Mouse (Mus musculus) heart, embryonic 15.5 days (tissue): ENCODE results near the gene Aasdh. TPM values are rescaled to one million over a fixed set of nuclear protein-coding genes. Genes with fewer than 3 reads are reported as not detected.
A peak's percentile ranks its signal among the peaks of the same experiment; 100 is the strongest.

ENCODE experiments used
- ATAC-seq: fragments of 200-750 bp; cut with Nextera tagmentation; replicated peaks from 2 replicates; pipeline ENCODE4 v1.8.0; 2017; ENCODE audit warnings: low read depth, moderate TSS enrichment; ENCODE audit not compliant: insufficient number of reproducible peaks, insufficient read depth, low FRiP score
- H3K27ac ChIP-seq: fragments of 300-500 bp; sonication (generic); 2 replicates; pipeline ENCODE4 v1.5.1; 2015; ENCODE audit warnings: mild to moderate bottlenecking, inconsistent platforms
- H3K27me3 ChIP-seq: fragments of 300-500 bp; sonication (generic); 2 replicates; pipeline ENCODE4 v1.6.1; 2015; ENCODE audit warnings: inconsistent platforms
- H3K36me3 ChIP-seq: fragments of 300-500 bp; sonication (generic); 2 replicates; pipeline ENCODE4 v1.6.1; 2015; ENCODE audit warnings: mild to moderate bottlenecking, inconsistent platforms
- H3K4me1 ChIP-seq: fragments of 300-500 bp; sonication (generic); replicated peaks from 2 replicates; pipeline ENCODE4 v1.6.1; 2015; ENCODE audit warnings: inconsistent platforms
- H3K4me2 ChIP-seq: fragments of 300-500 bp; sonication (generic); 2 replicates; pipeline ENCODE4 v1.6.1; 2015; ENCODE audit warnings: inconsistent platforms, mild to moderate bottlenecking, moderate library complexity
- H3K4me3 ChIP-seq: fragments of 300-500 bp; sonication (generic); 2 replicates; pipeline ENCODE4 v1.5.1; 2015; ENCODE audit warnings: mild to moderate bottlenecking, inconsistent platforms
- H3K9ac ChIP-seq: fragments of 300-500 bp; sonication (generic); 2 replicates; pipeline ENCODE4 v1.6.1; 2015; ENCODE audit warnings: mild to moderate bottlenecking, inconsistent platforms
- H3K9me3 ChIP-seq: fragments of 300-500 bp; sonication (generic); replicated peaks from 2 replicates; pipeline ENCODE4 v1.6.1; 2016; ENCODE audit warnings: inconsistent platforms
- WGBS: fragments of 180-500 bp; shearing (Covaris S2); methylation state at CpG from one replicate; pipeline ENCODE4 v1.1.7; 2015; ENCODE audit warnings: mixed read lengths; 5-methylcytosine and 5-hydroxymethylcytosine counted together
- polyA plus RNA-seq: library from polyadenylated mRNA; unstranded; fragments of >200 nt; fragmentation: Nextera tagmentation; extraction: Ambion mirVana; gene quantifications from 2 replicates; pipeline ENCODE4 v1.2.1, GENCODE M21; 2015

The Aasdh gene
- polyA plus RNA-seq, 1 experiment from 2014 or later, result 14.1 TPM

DNA sequence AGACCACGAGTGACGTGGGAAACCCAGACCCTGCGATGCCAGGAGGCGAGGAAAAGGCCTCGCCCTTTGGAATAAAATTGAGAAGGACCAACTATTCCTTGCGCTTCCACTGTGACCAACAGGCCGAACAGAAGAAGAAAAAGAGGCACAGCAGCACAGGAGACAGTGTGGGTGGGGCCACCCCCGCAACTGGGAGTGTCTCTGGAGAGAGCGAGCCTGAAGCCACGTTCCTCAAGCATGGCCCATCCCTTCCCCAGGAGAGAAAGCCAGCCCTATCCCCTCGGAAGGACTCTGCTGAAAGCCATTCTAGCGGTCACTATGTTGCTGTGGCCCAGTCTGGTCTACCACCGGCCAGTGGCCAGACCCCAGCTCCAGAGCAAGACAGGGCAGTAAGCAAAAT is 46.9 kb downstream of the Aasdh start:
- H3K27me3 ChIP-seq, result peaks cover 20% of the 10 kb centered on the region
- no peaks in the 10 kb centered on the region for H3K9me3 ChIP-seq
- H3K36me3 ChIP-seq, result no peaks in the 10 kb centered on the region
- H3K4me2 ChIP-seq, result peak overlapping the region; percentile 98
- ATAC-seq, result peak; percentile 57; the same call in 1 of the 2 replicates
- WGBS, result 30% methylated on average over 13 of the region's 13 CpGs
- peak overlapping the region; percentile 78 for H3K27ac ChIP-seq
- H3K9ac ChIP-seq, result peak overlapping the region; percentile 64
- H3K4me3 ChIP-seq, result peak overlapping the region; percentile 65
- peaks cover 60% of the 10 kb centered on the region for H3K4me1 ChIP-seq

DNA sequence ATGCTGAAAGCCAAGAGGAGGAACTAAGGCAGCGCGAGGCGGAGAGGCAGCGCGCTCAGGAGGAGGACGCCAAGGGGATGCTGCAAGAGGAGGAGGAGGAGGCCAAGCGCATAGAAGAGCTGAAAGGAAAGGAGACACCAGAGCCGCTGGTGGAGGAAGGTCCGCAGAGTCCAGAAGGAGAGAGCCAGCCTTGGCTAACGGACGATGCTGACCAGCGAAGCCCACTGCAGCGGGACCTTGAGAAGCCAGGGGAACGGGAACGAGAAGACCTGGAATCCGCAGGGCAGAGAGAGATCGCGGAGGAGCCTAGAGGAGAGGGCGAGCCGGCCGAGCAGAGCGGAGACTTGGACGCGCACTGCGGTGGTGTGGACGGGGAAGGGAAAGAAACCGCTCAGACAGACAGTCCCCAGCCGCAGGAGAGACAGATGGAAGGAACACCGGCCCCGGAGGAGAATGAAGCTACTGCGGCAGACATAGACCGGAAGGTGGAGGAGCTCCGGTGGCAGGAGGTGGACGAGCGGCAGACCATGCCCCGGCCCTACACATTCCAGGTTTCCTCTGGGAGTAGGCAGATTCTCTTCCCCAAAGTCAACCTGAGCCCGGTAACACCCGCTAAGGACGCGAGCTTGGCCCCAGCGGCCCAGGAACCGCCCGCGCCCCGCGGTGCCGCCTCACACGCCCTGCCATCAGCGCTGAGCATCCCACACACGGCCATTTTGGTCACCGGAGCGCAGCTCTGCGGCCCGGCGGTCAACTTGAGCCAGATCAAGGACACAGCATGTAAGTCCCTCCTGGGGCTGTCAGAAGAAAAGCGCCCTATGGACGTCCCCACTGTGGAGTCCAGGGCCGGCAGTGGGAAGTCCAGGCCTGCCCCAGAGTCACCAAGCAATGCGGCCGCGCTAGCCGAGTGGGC is 48.0 kb downstream of the Aasdh start:
- 7% methylated on average over 62 of the region's 62 CpGs for WGBS
- peaks cover 52% of the 10 kb centered on the region for H3K4me1 ChIP-seq
- H3K36me3 ChIP-seq, result no peaks in the 10 kb centered on the region
- ATAC-seq, result 0 out of 2 replicates have a peak, but pooled peaks have one; percentile 7
- H3K4me3 ChIP-seq, result peak overlapping the region; percentile 65
- peak overlapping the region; percentile 78 for H3K27ac ChIP-seq
- H3K4me2 ChIP-seq, result peak overlapping the region; percentile 98
- H3K27me3 ChIP-seq, result peaks cover 20% of the 10 kb centered on the region
- H3K9me3 ChIP-seq, result no peaks in the 10 kb centered on the region
- H3K9ac ChIP-seq, result peak overlapping the region; percentile 64

DNA sequence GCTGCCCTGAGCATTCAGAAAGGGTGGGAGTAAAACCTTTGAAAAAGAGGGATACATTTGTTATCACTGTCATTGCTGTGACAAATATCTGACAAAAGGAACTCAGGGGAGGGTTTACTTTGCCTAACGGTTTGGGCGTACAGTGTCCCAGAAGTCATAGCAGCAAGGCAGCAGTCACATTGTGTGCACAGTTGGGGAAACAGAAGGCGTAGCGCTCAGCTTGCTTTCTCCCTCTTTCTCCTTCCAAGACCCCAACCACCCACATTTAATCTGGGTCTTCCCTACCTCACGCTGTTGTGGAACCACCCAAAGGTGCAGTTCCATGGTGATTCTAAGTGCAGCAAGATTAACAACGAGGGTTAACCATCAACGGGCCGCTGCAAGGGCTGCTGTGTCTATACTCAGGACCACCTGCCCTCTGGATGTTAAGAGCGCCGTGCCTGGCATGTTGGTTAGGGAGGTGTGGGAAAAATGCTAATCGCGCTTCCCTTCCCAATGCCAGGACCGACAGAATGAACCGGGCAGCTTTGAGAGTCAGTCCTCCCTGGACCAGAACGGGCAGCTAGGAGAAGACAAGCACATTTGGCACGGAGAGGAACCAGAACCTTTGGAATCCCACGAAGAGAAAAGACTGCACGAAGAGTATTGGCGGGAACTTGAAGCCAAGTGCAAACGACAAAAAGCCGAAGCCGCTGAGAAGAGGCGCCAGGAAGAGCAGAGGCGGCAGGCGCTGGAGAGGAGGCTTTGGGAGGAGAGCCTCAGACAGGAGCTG is 49.3 kb downstream of the Aasdh start:
- no peaks in the 10 kb centered on the region for H3K9me3 ChIP-seq
- no peak for ATAC-seq
- peak overlapping the region; percentile 64 for H3K9ac ChIP-seq
- no peaks in the 10 kb centered on the region for H3K36me3 ChIP-seq
- peak overlapping the region; percentile 98 for H3K4me2 ChIP-seq
- 17% methylated on average over 25 of the region's 25 CpGs for WGBS
- H3K27me3 ChIP-seq, result peaks cover 20% of the 10 kb centered on the region
- H3K27ac ChIP-seq, result 0 out of 2 replicates have a peak overlapping the region, but pooled peaks have one; percentile 2
- peaks cover 48% of the 10 kb centered on the region for H3K4me1 ChIP-seq
- H3K4me3 ChIP-seq, result peak overlapping the region; percentile 65

DNA sequence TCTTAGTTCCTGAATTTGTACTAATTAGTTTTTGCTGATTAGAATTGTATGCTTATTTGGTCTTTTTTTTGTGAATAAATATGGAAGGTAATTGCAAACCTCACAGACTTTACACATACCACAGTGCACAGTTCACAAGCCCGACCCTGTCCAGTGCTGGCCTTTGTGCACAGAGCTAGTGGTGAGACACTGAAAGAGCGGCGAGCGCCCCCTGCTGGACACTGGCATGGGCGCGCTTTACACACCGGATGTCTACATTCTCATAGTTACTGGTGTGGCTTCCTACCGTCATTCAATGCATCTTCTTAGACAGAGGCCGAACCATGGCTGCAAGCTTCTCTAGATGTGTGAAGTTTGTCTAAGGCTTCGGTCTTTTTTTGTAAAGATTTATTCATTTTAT is 51.8 kb downstream of the Aasdh start:
- Histone ChIP-seq H3K9me3 (no peaks in the 10 kb centered on the region), H3K27me3 (peaks cover 20% of the 10 kb centered on the region), H3K4me2 (no peak overlapping the region), H3K36me3 (no peaks in the 10 kb centered on the region), H3K27ac (no peak overlapping the region), H3K4me1 (peaks cover 31% of the 10 kb centered on the region), H3K9ac (no peak overlapping the region), H3K4me3 (no peak overlapping the region)
- ATAC-seq, result peak; percentile 70
- 14% methylated on average over 10 of the region's 10 CpGs for WGBS

GRCm38 (mm10) chr5:76851316-76851715 is 54.0 kb downstream of the Aasdh start:
- Histone ChIP-seq H3K4me1 (peaks cover 16% of the 10 kb centered on the region), H3K27ac (no peak overlapping the region), H3K9me3 (no peaks in the 10 kb centered on the region), H3K27me3 (0 out of 2 replicates have a peak, but pooled peaks cover 6% of the 10 kb centered on the region), H3K9ac (no peak overlapping the region), H3K4me2 (no peak overlapping the region), H3K4me3 (no peak overlapping the region), H3K36me3 (no peaks in the 10 kb centered on the region)
- WGBS, result 69% methylated on average over 4 of the region's 4 CpGs
- ATAC-seq, result no peak

- 85% methylated on average over 6 of the region's 6 CpGs for WGBS
- Histone ChIP-seq H3K36me3 (no peaks in the 10 kb centered on the region), H3K9me3 (no peaks in the 10 kb centered on the region), H3K27ac (no peak overlapping the region), H3K4me1 (peaks cover 17% of the 10 kb centered on the region), H3K27me3 (no peaks in the 10 kb centered on the region), H3K4me2 (no peak overlapping the region), H3K9ac (no peak overlapping the region), H3K4me3 (no peak overlapping the region)
- ATAC-seq, result no peak
Observed at GRCm38 (mm10) chr5:76847106-76847505, 58.2 kb downstream of the Aasdh start.

- ATAC-seq, result no peak
- H3K4me3 ChIP-seq, result no peak overlapping the region
- 61% methylated on average over 14 of the region's 14 CpGs for WGBS
Observed at GRCm38 (mm10) chr5:76844618-76845186, 60.6 kb downstream of the Aasdh start.

GRCm38 (mm10) chr5:76843851-76844419 is 61.4 kb downstream of the Aasdh start:
- Histone ChIP-seq H3K27me3 (no peaks in the 10 kb centered on the region), H3K4me2 (no peak overlapping the region), H3K4me3 (no peak overlapping the region), H3K9me3 (no peaks in the 10 kb centered on the region), H3K4me1 (peaks cover 10% of the 10 kb centered on the region), H3K9ac (no peak overlapping the region), H3K27ac (no peak overlapping the region), H3K36me3 (no peaks in the 10 kb centered on the region)
- ATAC-seq, result peak; percentile 39; the same call in 1 of the 2 replicates
- 65% methylated on average over 9 of the region's 9 CpGs for WGBS

More at GRCm38 (mm10) chr5:76844618-76845186, 60.6 kb downstream of the Aasdh start:
- Histone ChIP-seq H3K4me2 (no peak overlapping the region), H3K27ac (no peak overlapping the region), H3K36me3 (no peaks in the 10 kb centered on the region), H3K4me1 (peaks cover 14% of the 10 kb centered on the region), H3K9me3 (no peaks in the 10 kb centered on the region), H3K27me3 (no peaks in the 10 kb centered on the region), H3K9ac (no peak overlapping the region)

DNA sequence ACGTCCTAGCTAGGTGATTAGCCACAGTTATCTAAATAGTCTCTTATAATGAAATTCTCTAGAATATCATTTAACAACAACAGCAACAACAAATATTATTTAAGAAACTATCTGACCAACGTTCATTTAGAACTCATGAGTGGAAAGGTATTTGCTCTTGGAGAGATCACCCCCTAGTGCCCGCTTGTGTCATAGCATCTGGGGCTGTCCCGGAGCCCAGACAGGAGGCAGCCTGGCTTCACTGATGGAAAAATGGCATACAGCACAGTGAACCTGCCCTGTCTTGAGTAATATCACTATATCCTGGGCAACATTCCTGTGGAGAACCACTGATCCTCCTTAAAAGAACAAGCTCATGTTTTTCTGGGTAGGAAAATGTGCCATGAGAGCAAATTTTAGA is 61.9 kb downstream of the Aasdh start:
- H3K4me3 ChIP-seq, result no peak overlapping the region
- ATAC-seq, result no peak
- H3K4me2 ChIP-seq, result no peak overlapping the region
- H3K4me1 ChIP-seq, result peaks cover 10% of the 10 kb centered on the region
- no peaks in the 10 kb centered on the region for H3K36me3 ChIP-seq
- no peaks in the 10 kb centered on the region for H3K9me3 ChIP-seq
- no peak overlapping the region for H3K9ac ChIP-seq
- H3K27ac ChIP-seq, result no peak overlapping the region
- WGBS, result 12% methylated on average over 4 of the region's 4 CpGs
- no peaks in the 10 kb centered on the region for H3K27me3 ChIP-seq

GRCm38 (mm10) chr5:76841859-76842258 is 63.5 kb downstream of the Aasdh start:
- WGBS, result 82% methylated on average over 2 of the region's 2 CpGs
- H3K4me1 ChIP-seq, result peaks cover 10% of the 10 kb centered on the region
- H3K4me2 ChIP-seq, result no peak overlapping the region

GRCm38 (mm10) chr5:76839786-76840185 is 65.5 kb downstream of the Aasdh start:
- H3K4me3 ChIP-seq, result no peak overlapping the region
- H3K27me3 ChIP-seq, result no peaks in the 10 kb centered on the region
- peaks cover 9% of the 10 kb centered on the region for H3K4me1 ChIP-seq
- no peak overlapping the region for H3K4me2 ChIP-seq
- no peak for ATAC-seq
- no peak overlapping the region for H3K27ac ChIP-seq
- no peaks in the 10 kb centered on the region for H3K36me3 ChIP-seq
- H3K9me3 ChIP-seq, result no peaks in the 10 kb centered on the region
- H3K9ac ChIP-seq, result no peak overlapping the region
- 78% methylated on average over 6 of the region's 6 CpGs for WGBS

More at GRCm38 (mm10) chr5:76841859-76842258, 63.5 kb downstream of the Aasdh start:
- H3K27ac ChIP-seq, result no peak overlapping the region
- H3K9me3 ChIP-seq, result no peaks in the 10 kb centered on the region
- H3K36me3 ChIP-seq, result no peaks in the 10 kb centered on the region
- no peak overlapping the region for H3K4me3 ChIP-seq
- no peaks in the 10 kb centered on the region for H3K27me3 ChIP-seq
- H3K9ac ChIP-seq, result no peak overlapping the region
- no peak for ATAC-seq
